Mouse (Mus musculus): ENCODE measurements at regions not wholly inside any gene's neighbourhood (a gene's known extent, or its start where the extent isn't known, plus 50 kb on each side); places are given as distances from the start of the nearest gene placed in this dataset.

DNA sequence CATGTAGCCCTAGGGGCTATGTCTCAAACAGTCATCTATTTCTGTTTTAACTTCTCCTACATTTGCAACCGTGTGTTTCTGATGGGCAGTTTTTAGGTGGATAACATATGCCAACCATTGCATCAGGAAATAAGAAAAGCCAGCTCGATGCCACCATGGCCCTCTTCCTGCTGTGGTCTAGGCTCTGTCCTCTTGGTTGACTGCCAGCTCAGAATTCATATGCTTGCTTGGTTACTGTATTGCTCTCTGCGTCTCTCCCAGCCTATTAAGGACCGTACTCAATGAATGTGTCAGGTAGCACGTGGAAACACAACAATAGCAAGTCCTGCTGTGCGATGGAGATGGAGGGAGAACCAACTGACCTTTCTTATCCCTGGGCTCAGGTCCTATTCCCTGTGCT is 174.4 kb upstream of the 9630041A04Rik start:
- Histone ChIP-seq H3K79me2 (ENCODE audit: control insufficient read depth, insufficient read depth, low read length, poor library complexity) (no peaks in the 10 kb centered on the region), H3K27ac (ENCODE audit: control insufficient read depth, low read depth, low read length) (no peak overlapping the region), H3K27me3 (ENCODE audit: control insufficient read depth in 1 of 2, insufficient read depth in 2 of 2, low read length in 2 of 2) (no peaks in the 10 kb centered on the region), H3K9me3 (replicated peaks; ENCODE audit: insufficient read depth, low read length) (no peaks in the 10 kb centered on the region), H3K4me3 (ENCODE audit: control insufficient read depth in 1 of 2, insufficient read depth in 1 of 2, low read depth in 2 of 2, low read length in 2 of 2) (no peak overlapping the region), H3K9ac (ENCODE audit: control insufficient read depth, low read depth, low read length, poor library complexity, severe bottlenecking) (no peak overlapping the region), H3K36me3 (ENCODE audit: control insufficient read depth in 1 of 2, insufficient read depth in 2 of 2, low read length in 2 of 2) (no peaks in the 10 kb centered on the region), H3K4me1 (ENCODE audit: control insufficient read depth in 1 of 2, insufficient read depth in 2 of 2, low read length in 2 of 2) (no peaks in the 10 kb centered on the region)
- DNase-seq (ENCODE audit: low read depth, low spot score) = no peak
- TF ChIP-seq TBP (IDR thresholded peaks at IDR 0.05; ENCODE audit: low read depth, low read length) = no peak
- no peak for TF ChIP-seq POLR2AphosphoS5 (IDR thresholded peaks at IDR 0.05; ENCODE audit: borderline replicate concordance, low read depth, low read length)
- TF ChIP-seq GABPA (IDR thresholded peaks at IDR 0.05; ENCODE audit: low read depth, low read length) = no peak
- no peak for TF ChIP-seq ZC3H11A (IDR thresholded peaks at IDR 0.05; ENCODE audit: low read depth, low read length)
- TF ChIP-seq USF1 (IDR thresholded peaks at IDR 0.05; ENCODE audit: low read depth, low read length) = no peak
- no peak for TF ChIP-seq ZNF384 (IDR thresholded peaks at IDR 0.05; ENCODE audit: low read depth, low read length)
- no peak for TF ChIP-seq MAX (IDR thresholded peaks at IDR 0.05; ENCODE audit: low read length)
- TF ChIP-seq MYC (IDR thresholded peaks at IDR 0.05; ENCODE audit: low read depth, low read length) = no peak
- TF ChIP-seq NELFE (IDR thresholded peaks at IDR 0.05; ENCODE audit: low read depth, low read length) = no peak
- TF ChIP-seq ETS1 (IDR thresholded peaks at IDR 0.05; ENCODE audit: low read depth, low read length) = no peak
- no peak for TF ChIP-seq ZKSCAN1 (IDR thresholded peaks at IDR 0.05; ENCODE audit: low read depth, low read length)
- no peak for TF ChIP-seq MAFK (IDR thresholded peaks at IDR 0.05; ENCODE audit: borderline replicate concordance, low read depth, low read length)
- no peak for TF ChIP-seq MAZ (IDR thresholded peaks at IDR 0.05; ENCODE audit: low read depth, low read length)
- TF ChIP-seq POLR2AphosphoS2 (IDR thresholded peaks at IDR 0.05; ENCODE audit: low read length) = no peak
- TF ChIP-seq ZMIZ1 (IDR thresholded peaks at IDR 0.05; ENCODE audit: low read depth, low read length) = no peak
- TF ChIP-seq BHLHE40 (IDR thresholded peaks at IDR 0.05; ENCODE audit: borderline replicate concordance, low read depth, low read length) = no peak
- TF ChIP-seq USF2 (IDR thresholded peaks at IDR 0.05; ENCODE audit: borderline replicate concordance in 1 of 2, insufficient read depth in 1 of 2, low read depth in 1 of 2, low read length in 2 of 2) = no peak
- TF ChIP-seq TAL1 (IDR thresholded peaks at IDR 0.05; ENCODE audit: low read length) = no peak
- TF ChIP-seq MXI1 (IDR thresholded peaks at IDR 0.05; ENCODE audit: low read depth, low read length) = no peak

DNA sequence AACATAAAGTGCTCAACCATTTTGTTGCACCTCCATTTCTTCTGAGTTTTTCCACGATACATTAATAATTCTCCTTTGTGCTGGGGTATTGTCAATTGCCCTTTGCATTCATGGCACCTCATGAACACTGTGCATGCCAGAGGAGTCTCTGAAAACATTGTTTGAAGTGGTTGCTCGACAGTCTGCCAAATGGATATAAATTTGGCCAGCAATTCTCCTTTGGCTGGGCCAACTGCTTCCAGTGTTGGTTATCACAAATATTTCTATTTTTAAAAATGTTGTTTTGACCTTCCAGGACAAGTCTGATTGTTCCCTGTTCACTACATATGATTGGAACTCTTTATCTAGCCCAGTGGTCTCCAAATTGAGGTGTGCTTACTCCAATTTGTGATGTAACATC is 184.1 kb upstream of the 9630041A04Rik start:
- H3K27ac ChIP-seq (ENCODE audit: control insufficient read depth, low read depth, low read length) = no peak overlapping the region
- H3K27me3 ChIP-seq (ENCODE audit: control insufficient read depth in 1 of 2, insufficient read depth in 2 of 2, low read length in 2 of 2) = no peaks in the 10 kb centered on the region
- no peak for DNase-seq (ENCODE audit: low read depth, low spot score)
- no peak overlapping the region for H3K4me3 ChIP-seq (ENCODE audit: control insufficient read depth in 1 of 2, insufficient read depth in 1 of 2, low read depth in 2 of 2, low read length in 2 of 2)
- TF ChIP-seq NELFE (IDR thresholded peaks at IDR 0.05; ENCODE audit: low read depth, low read length) (no peak), ELF1 (IDR thresholded peaks at IDR 0.05; ENCODE audit: low read depth, low read length) (no peak), RAD21 (IDR thresholded peaks at IDR 0.05; ENCODE audit: low read depth, low read length) (no peak), TAL1 (IDR thresholded peaks at IDR 0.05; ENCODE audit: low read length) (no peak), ZMIZ1 (IDR thresholded peaks at IDR 0.05; ENCODE audit: low read depth, low read length) (no peak), MAFK (IDR thresholded peaks at IDR 0.05; ENCODE audit: borderline replicate concordance, low read depth, low read length) (no peak)
- H3K9ac ChIP-seq (ENCODE audit: control insufficient read depth, low read depth, low read length, poor library complexity, severe bottlenecking) = no peak overlapping the region
- no peaks in the 10 kb centered on the region for H3K4me1 ChIP-seq (ENCODE audit: control insufficient read depth in 1 of 2, insufficient read depth in 2 of 2, low read length in 2 of 2)
- H3K79me2 ChIP-seq (ENCODE audit: control insufficient read depth, insufficient read depth, low read length, poor library complexity) = no peaks in the 10 kb centered on the region
- H3K9me3 ChIP-seq (replicated peaks; ENCODE audit: insufficient read depth, low read length) = no peaks in the 10 kb centered on the region
- H3K36me3 ChIP-seq (ENCODE audit: control insufficient read depth in 1 of 2, insufficient read depth in 2 of 2, low read length in 2 of 2) = no peaks in the 10 kb centered on the region

All from MEL (cell line).